Mouse (Mus musculus) cerebellum, postnatal 25 days (tissue): Measurements from ENCODE around the gene Rreb1.

Experiments used
- DNase-seq, 2 experiments: peaks; one replicate each; pipeline ENCODE4 v3.0.0; 2021; ENCODE audit warnings: mixed read lengths in 2 of 2

Gene Rreb1

DNA sequence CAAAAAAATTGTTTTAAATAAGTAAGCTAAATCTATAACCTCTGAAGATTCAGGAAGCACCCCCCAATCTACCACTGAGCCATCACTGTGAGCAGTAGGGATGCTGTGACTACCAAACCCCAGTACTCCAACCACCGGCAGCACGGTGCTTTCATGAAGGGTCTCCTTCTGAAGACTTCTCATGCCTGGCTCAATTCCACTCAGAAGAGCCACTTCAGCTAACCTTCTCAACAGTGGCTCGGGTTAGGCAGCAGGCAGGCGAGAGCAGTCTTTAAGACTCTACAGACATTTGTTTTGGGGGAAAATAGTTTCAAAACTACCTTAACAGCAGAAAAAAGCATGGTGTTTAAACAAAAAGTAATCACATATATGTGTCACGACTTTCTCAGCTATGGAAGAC lies 202.9 kb downstream of the Rreb1 start:
- no peak for DNase-seq

DNA sequence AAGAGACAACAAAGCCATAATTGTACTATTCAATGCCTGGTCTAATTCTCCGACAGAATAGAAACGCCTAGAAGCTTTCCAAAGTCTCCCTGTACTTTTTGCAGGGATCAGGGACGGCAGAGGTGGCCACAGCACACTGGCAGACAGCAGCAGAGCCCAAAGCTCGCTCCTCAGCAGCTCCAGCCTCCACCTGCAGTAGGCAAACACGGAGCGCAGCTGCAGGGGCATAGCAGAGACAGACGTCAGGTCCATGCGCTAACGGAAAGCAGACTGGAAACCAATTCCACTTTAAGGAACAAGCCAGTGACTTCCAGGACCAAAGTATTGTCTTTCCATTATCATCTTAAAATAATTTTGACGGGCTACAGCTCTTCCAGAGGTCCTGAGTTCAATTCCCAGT lies 208.0 kb downstream of the Rreb1 start:
- DNase-seq = no peak

DNA sequence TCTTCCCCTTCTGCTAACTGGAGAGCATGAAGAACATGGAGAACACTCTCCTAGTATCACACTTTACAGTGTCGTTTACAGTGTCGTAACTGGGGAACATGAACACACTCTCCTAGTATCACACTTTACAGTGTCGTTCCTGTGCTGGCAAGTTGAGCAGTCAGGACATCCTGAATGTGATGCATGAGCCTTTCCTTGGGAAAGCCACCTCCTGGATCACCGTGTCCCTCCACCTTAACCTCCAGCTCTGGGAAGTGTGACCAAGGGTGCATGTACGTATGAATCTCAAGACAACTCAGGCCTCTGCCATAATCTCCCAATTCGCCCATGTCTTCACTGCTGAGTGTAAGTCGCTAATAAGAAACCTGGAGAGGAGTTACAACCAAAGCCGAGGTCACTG lies 211.5 kb downstream of the Rreb1 start:
- no peak for DNase-seq

DNA sequence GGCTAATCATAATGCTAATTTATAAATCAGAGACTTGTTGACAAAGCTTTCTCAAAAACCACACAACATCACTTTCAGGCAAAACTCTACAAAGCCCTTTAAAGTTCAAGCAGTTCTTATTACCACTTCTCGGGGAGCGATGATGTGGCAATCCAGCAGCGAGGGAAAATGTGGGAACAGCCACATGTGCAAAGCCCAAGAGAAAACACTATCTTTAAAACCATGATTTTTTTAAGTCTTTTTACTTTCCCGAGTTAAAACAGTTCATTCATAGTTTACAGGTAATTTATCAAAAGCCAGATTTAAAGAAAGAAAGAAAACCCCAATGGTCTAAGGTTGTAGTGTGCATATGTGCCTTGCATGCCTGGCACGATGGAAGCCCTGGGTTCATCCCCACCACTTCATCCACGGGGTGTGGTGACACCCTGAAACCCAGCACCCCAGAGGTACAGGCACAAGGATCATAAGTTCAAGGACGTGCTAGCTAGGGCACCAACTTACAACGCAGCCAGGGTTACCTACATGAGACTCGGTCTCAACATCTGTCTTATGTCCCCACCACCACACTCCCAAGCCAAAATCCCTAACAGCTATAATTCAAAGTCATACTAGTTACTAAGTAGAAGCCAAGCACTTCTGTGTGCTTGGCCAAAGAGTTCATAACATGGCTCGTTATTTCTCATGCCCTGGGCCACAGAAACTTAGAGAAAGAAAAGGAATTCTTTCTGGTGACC lies 214.6 kb downstream of the Rreb1 start:
- no peak for DNase-seq

DNA sequence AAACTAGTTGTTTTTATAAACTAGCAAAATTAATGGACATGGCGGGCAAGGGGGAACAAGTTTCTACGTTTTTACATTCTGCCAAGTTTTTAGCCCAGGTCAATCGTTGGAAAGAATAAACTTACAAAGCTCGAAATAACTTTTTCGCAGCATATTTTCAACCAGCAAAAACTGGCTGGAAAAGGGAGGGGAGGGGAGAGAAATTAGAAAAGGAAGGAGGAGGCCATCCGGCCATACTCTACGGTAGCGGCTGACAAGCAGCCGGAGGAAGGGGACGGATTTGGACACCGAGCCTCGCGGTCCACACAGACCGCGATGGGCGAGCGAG lies 215.1 kb downstream of the Rreb1 start:
- no peak for DNase-seq

DNA sequence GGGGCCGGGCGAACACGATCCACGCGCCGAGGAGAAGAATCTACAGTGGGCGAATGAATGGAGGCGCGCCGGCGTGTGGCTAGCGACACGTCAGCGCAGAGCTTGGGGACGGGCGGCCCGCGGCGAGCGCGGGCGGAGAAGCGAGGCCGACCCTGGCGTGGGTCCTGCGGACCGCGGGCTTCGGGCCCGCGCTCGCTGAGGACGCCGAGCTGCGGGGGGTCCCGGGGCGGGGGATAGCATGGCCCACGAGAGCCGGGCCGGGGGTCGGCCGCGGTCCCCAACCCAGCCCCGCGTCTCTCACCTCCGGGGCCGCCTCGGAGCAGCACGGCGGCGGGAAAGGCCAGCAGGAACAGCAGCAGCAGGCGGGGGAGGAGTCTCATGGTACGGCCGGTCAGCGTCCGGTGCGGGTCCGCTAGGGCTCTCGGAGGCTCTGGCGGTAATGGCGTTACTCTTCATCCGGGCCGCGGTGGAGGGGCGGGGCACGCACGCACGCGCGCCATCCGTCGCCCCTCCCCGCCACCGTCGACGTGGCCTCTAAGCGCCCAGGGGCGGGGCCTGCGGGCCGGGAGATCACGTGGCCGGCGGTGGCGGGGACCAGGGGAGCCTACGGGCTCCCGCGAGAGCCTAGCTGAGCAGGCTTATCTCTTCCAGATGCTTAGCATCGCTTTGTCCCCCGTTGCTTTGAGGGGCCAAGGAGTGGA lies 215.7 kb downstream of the Rreb1 start, which contains the start of gene Ssr1:
Gene Ssr1, minus strand, starts transcription at position 514 of the 701 bp plus-strand sequence.
- DNase-seq = peak; percentile 97 to 99

DNA sequence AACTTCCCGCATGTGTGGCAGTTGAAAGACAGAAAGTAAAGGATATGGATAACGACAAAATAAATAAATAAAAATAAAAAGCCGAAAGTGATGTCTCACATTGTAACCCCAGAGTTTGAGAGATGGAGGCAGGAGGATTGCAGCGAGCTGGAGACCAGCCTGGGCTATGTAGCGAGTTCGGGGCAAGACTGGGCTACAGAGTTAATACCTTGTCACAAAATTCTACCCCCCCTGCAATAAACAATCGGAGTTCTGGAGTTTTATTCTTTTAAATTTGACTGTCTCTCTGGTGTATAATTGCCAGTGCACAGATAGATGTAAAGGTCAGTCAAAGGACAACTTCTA lies 216.2 kb downstream of the Rreb1 start:
- no peak for DNase-seq

DNA sequence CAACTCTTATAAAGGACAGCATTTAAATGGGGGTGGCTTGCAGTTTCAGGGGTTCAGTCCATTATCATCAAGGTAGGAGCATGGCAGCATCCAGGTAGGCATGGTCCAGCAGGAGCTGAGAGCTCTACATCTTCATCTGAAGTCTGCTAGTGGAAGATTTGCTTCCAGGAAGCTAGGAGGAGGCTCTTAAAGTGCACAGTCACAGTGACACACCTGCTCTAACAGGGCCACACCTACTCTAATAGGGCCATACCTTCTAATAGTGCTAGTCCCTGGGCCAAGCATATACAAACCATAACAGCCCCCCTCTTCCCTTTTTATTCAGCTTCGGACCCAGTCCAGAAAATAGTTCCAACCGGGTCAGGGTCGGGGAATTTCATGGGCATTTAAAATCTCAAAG lies 221.5 kb downstream of the Rreb1 start:
- no peak for DNase-seq
